Mouse (Mus musculus): ENCODE measurements at regions not wholly inside any gene's neighbourhood (a gene's known extent, or its start where the extent isn't known, plus 50 kb on each side); places are given as distances from the start of the nearest gene placed in this dataset.

- Histone ChIP-seq H3ac (ENCODE audit: control insufficient read depth, insufficient read length) (no peak overlapping the region), H3K36me3 (ENCODE audit: control insufficient read depth, insufficient read depth) (no peaks in the 10 kb centered on the region), H3K27me3 (ENCODE audit: control insufficient read depth, insufficient read depth, insufficient read length) (peaks cover 3% of the 10 kb centered on the region), H3K79me2 (ENCODE audit: control insufficient read depth, insufficient read depth) (no peaks in the 10 kb centered on the region), H3K4me3 (no peak overlapping the region), H3K4me2 (ENCODE audit: low read depth) (peak overlapping the region; percentile 58)
- no peak for TF ChIP-seq TCF12 (IDR thresholded peaks at IDR 0.05; ENCODE audit: insufficient read depth, poor library complexity, severe bottlenecking)
- peak in 1 of 3 experiments; percentile 64 for TF ChIP-seq MYOG (IDR thresholded peaks at IDR 0.05; ENCODE audit: control insufficient read depth in 1 of 3, insufficient read depth in 1 of 3, insufficient read length in 2 of 3, low read depth in 2 of 3)
- no peak for TF ChIP-seq E2F4 (IDR thresholded peaks at IDR 0.05; ENCODE audit: insufficient read depth)
These were observed 109.6 kb downstream of the Ddx11 start for GRCm38 (mm10) chr17:66232891-66233421.

DNA sequence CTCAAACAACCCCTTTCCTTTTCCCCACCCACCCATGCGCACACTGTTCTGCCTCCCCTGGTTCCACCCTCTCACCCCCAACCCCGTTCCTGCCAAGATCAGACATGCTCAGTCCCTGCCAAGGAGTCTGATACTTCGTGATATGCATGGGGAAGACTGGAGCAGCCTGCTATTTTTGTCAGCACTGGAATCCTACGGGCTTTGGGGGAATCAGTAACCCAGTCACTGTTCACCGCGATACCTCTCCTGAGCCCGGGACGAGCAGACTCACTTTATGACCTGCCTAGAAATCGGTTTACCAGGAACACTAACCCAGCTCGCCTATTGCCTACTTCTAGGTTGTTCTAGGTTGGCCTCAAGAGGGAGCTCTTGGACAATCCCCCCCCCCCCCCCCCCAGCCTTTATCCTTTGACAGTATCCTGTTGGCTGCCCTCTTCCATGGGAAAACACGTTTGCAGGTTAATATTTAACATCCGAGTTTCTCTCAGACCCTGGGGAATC lies 110.2 kb downstream of the Ddx11 start:
- Histone ChIP-seq H3K36me3 (ENCODE audit: control insufficient read depth, insufficient read depth) (no peaks in the 10 kb centered on the region), H3K27me3 (ENCODE audit: control insufficient read depth, insufficient read depth, insufficient read length) (no peaks in the 10 kb centered on the region), H3K4me2 (ENCODE audit: low read depth) (peak overlapping the region; percentile 58), H3ac (ENCODE audit: control insufficient read depth, insufficient read length) (no peak overlapping the region), H3K79me2 (ENCODE audit: control insufficient read depth, insufficient read depth) (no peaks in the 10 kb centered on the region), H3K4me3 (no peak overlapping the region)
- no peak for TF ChIP-seq TCF3 (IDR thresholded peaks at IDR 0.05; ENCODE audit: insufficient read length, low read depth)
- TF ChIP-seq MYOG (IDR thresholded peaks at IDR 0.05; ENCODE audit: control insufficient read depth in 1 of 3, insufficient read depth in 1 of 3, insufficient read length in 2 of 3, low read depth in 2 of 3): no peak
- TF ChIP-seq REST (IDR thresholded peaks at IDR 0.05; ENCODE audit: insufficient read depth, insufficient read length): no peak
- no peak for TF ChIP-seq CEBPB (IDR thresholded peaks at IDR 0.05; ENCODE audit: insufficient read depth, poor library complexity, severe bottlenecking)
- no peak for TF ChIP-seq MAX (IDR thresholded peaks at IDR 0.05; ENCODE audit: low read depth)
- TF ChIP-seq SRF (IDR thresholded peaks at IDR 0.05; ENCODE audit: control insufficient read depth, insufficient read length, low read depth): no peak
- TF ChIP-seq E2F4 (IDR thresholded peaks at IDR 0.05; ENCODE audit: insufficient read depth): no peak
- no peak for TF ChIP-seq POLR2AphosphoS2 (IDR thresholded peaks at IDR 0.05; ENCODE audit: insufficient read length, low read depth)
- no peak for TF ChIP-seq POLR2A (IDR thresholded peaks at IDR 0.05; ENCODE audit: insufficient read length, low read depth)
- no peak for TF ChIP-seq TCF12 (IDR thresholded peaks at IDR 0.05; ENCODE audit: insufficient read depth, poor library complexity, severe bottlenecking)
- TF ChIP-seq MYOD1 (IDR thresholded peaks at IDR 0.05; ENCODE audit: control insufficient read depth in 1 of 3, insufficient read length in 2 of 3, low read depth in 2 of 3): no peak
- no peak for TF ChIP-seq USF1 (IDR thresholded peaks at IDR 0.05; ENCODE audit: low read depth)

DNA sequence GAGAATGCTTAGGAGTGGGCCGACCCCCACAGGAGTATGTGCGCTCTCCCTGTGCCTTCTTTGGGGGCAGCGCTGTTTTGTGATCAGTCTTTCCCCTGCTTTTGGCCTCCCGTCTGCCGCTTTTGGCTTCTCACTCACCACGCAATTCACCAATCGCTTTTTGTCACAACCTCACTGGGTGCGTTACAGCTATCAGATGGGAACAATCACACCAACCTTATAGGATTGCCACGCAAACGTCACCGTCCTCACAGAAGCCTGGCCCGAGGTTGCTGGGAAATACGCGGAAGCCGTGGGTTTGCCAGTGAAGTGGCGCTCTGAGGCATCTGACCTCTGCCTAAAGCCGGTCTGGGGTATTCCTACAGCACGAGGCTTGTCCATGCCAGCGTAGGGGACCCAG lies 111.1 kb downstream of the Ddx11 start:
- Histone ChIP-seq H3K4me2 (ENCODE audit: low read depth) (no peak overlapping the region), H3K27me3 (ENCODE audit: control insufficient read depth, insufficient read depth, insufficient read length) (no peaks in the 10 kb centered on the region), H3K79me2 (ENCODE audit: control insufficient read depth, insufficient read depth) (no peaks in the 10 kb centered on the region), H3ac (ENCODE audit: control insufficient read depth, insufficient read length) (no peak overlapping the region), H3K36me3 (ENCODE audit: control insufficient read depth, insufficient read depth) (no peaks in the 10 kb centered on the region), H3K4me3 (no peak overlapping the region)
- no peak for TF ChIP-seq E2F4 (IDR thresholded peaks at IDR 0.05; ENCODE audit: insufficient read depth)
- no peak for TF ChIP-seq CEBPB (IDR thresholded peaks at IDR 0.05; ENCODE audit: insufficient read depth, poor library complexity, severe bottlenecking)
- no peak for TF ChIP-seq TCF3 (IDR thresholded peaks at IDR 0.05; ENCODE audit: insufficient read length, low read depth)
- no peak for TF ChIP-seq REST (IDR thresholded peaks at IDR 0.05; ENCODE audit: insufficient read depth, insufficient read length)
- no peak for TF ChIP-seq SRF (IDR thresholded peaks at IDR 0.05; ENCODE audit: control insufficient read depth, insufficient read length, low read depth)
- no peak for TF ChIP-seq POLR2AphosphoS2 (IDR thresholded peaks at IDR 0.05; ENCODE audit: insufficient read length, low read depth)
- no peak for TF ChIP-seq TCF12 (IDR thresholded peaks at IDR 0.05; ENCODE audit: insufficient read depth, poor library complexity, severe bottlenecking)
- no peak for TF ChIP-seq MYOG (IDR thresholded peaks at IDR 0.05; ENCODE audit: control insufficient read depth in 1 of 3, insufficient read depth in 1 of 3, insufficient read length in 2 of 3, low read depth in 2 of 3)
- no peak for TF ChIP-seq POLR2A (IDR thresholded peaks at IDR 0.05; ENCODE audit: insufficient read length, low read depth)

DNA sequence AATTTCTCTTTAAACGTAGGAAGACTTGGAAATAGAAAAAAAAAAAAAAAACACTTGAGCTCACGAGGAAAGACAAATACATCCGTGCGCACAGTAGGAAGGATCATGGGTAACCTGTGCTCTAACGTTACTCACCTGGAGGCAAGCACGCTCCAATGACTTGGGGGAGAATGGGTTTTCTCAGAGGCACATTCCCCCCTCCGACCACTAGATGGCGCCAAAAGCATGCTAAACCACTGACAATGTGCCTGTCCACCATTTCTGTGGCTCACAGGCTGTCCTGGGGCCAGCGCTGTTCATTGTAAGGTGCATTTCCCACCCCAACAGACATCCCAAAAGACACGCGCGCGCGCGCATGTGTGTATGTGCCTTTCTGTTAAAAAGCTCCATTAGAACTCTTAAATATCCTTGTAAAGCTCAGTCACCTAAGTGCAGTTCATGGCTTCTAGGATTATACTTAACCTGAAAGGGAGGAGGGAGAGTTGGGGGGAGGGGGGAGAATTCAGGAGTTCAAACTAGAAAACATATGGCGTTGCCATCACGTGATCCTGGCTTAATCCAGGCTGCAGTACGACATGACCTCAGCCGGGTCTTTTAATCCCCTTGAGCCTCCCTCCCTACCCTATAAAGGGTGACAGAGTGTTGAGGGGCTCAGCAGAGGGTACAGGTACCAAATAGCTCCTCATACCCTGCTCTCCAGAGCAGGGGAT lies 111.9 kb downstream of the Ddx11 start:
- TF ChIP-seq MYOD1 (IDR thresholded peaks at IDR 0.05; ENCODE audit: control insufficient read depth in 1 of 3, insufficient read length in 2 of 3, low read depth in 2 of 3) (no peak), TCF12 (IDR thresholded peaks at IDR 0.05; ENCODE audit: insufficient read depth, poor library complexity, severe bottlenecking) (no peak), USF1 (IDR thresholded peaks at IDR 0.05; ENCODE audit: low read depth) (no peak), POLR2AphosphoS2 (IDR thresholded peaks at IDR 0.05; ENCODE audit: insufficient read length, low read depth) (no peak), TCF3 (IDR thresholded peaks at IDR 0.05; ENCODE audit: insufficient read length, low read depth) (no peak), MYOG (IDR thresholded peaks at IDR 0.05; ENCODE audit: control insufficient read depth in 1 of 3, insufficient read depth in 1 of 3, insufficient read length in 2 of 3, low read depth in 2 of 3) (no peak)
- H3K79me2 ChIP-seq (ENCODE audit: control insufficient read depth, insufficient read depth): no peaks in the 10 kb centered on the region
- H3K4me3 ChIP-seq: no peak overlapping the region
- no peaks in the 10 kb centered on the region for H3K36me3 ChIP-seq (ENCODE audit: control insufficient read depth, insufficient read depth)
- H3K4me2 ChIP-seq (ENCODE audit: low read depth): peak overlapping the region; percentile 51
- no peak overlapping the region for H3ac ChIP-seq (ENCODE audit: control insufficient read depth, insufficient read length)
- no peaks in the 10 kb centered on the region for H3K27me3 ChIP-seq (ENCODE audit: control insufficient read depth, insufficient read depth, insufficient read length)

- no peaks in the 10 kb centered on the region for H3K79me2 ChIP-seq (ENCODE audit: control insufficient read depth, insufficient read depth)
- H3K36me3 ChIP-seq (ENCODE audit: control insufficient read depth, insufficient read depth): no peaks in the 10 kb centered on the region
- TF ChIP-seq CEBPB (IDR thresholded peaks at IDR 0.05; ENCODE audit: insufficient read depth, poor library complexity, severe bottlenecking): no peak
- TF ChIP-seq REST (IDR thresholded peaks at IDR 0.05; ENCODE audit: insufficient read depth, insufficient read length): no peak
- no peak for TF ChIP-seq TCF3 (IDR thresholded peaks at IDR 0.05; ENCODE audit: insufficient read length, low read depth)
- TF ChIP-seq TCF12 (IDR thresholded peaks at IDR 0.05; ENCODE audit: insufficient read depth, poor library complexity, severe bottlenecking): no peak
- no peak for TF ChIP-seq POLR2AphosphoS2 (IDR thresholded peaks at IDR 0.05; ENCODE audit: insufficient read length, low read depth)
- no peak for TF ChIP-seq SRF (IDR thresholded peaks at IDR 0.05; ENCODE audit: control insufficient read depth, insufficient read length, low read depth)
- no peak overlapping the region for H3K4me3 ChIP-seq
- no peaks in the 10 kb centered on the region for H3K27me3 ChIP-seq (ENCODE audit: control insufficient read depth, insufficient read depth, insufficient read length)
- no peak overlapping the region for H3K4me2 ChIP-seq (ENCODE audit: low read depth)
- H3ac ChIP-seq (ENCODE audit: control insufficient read depth, insufficient read length): no peak overlapping the region
These were observed 112.6 kb downstream of the Ddx11 start for GRCm38 (mm10) chr17:66235806-66236335.
